Mouse (Mus musculus) ES-Bruce4 (cell line): ENCODE results near the gene Sfn. TPM values are rescaled to one million over a fixed set of nuclear protein-coding genes. Genes with fewer than 3 reads are reported as not detected.

Source experiments
- H3K27ac ChIP-seq: 2 replicates; pipeline ENCODE4 v1.5.1; 2012; ENCODE audit warnings: low read length, inconsistent platforms; ENCODE audit not compliant: insufficient read depth
- H3K27me3 ChIP-seq: 2 replicates; pipeline ENCODE4 v1.6.1; 2012; ENCODE audit warnings: mild to moderate bottlenecking, low read length, inconsistent platforms; ENCODE audit not compliant: control insufficient read depth, poor library complexity, insufficient read depth, severe bottlenecking
- H3K36me3 ChIP-seq: 2 replicates; pipeline ENCODE4 v1.6.1; 2012; ENCODE audit warnings: inconsistent platforms, mild to moderate bottlenecking, low read length, moderate library complexity; ENCODE audit not compliant: control insufficient read depth, poor library complexity, insufficient read depth, severe bottlenecking
- H3K4me1 ChIP-seq: one replicate; pipeline ENCODE4 v1.8.1; 2011; ENCODE audit warnings: low read length; ENCODE audit not compliant: control insufficient read depth, insufficient read depth
- H3K4me3 ChIP-seq: 2 replicates; pipeline ENCODE4 v1.5.1; 2011; ENCODE audit warnings: low read depth, mild to moderate bottlenecking, low read length
- H3K9ac ChIP-seq: 2 replicates; pipeline ENCODE4 v1.6.1; 2012; ENCODE audit warnings: low read depth, mild to moderate bottlenecking, inconsistent platforms; ENCODE audit not compliant: poor library complexity, severe bottlenecking
- H3K9me3 ChIP-seq: replicated peaks from 2 replicates; pipeline ENCODE4 v1.6.1; 2012; ENCODE audit warnings: mild to moderate bottlenecking, low read length, inconsistent platforms; ENCODE audit not compliant: control insufficient read depth, poor library complexity, insufficient read depth, severe bottlenecking
- CTCF ChIP-seq: IDR thresholded peaks from one replicate; pipeline ENCODE4 v1.8.1; 2011; ENCODE audit warnings: low read depth, low read length
- EP300 ChIP-seq: IDR thresholded peaks from 2 replicates; pipeline ENCODE4 v1.6.1; 2011; ENCODE audit warnings: low read depth, low read length; ENCODE audit not compliant: insufficient read depth
- POLR2A ChIP-seq: IDR thresholded peaks from one replicate; pipeline ENCODE4 v1.8.1; 2011; ENCODE audit warnings: low read length; ENCODE audit not compliant: insufficient read depth
- polyA plus RNA-seq: library from polyadenylated mRNA; stranded (reverse); fragments of >200 nt; gene quantifications from 2 replicates; pipeline ENCODE4 v1.2.4, GENCODE M21; 2011; ENCODE audit warnings: low read depth; ENCODE audit not compliant: missing spikeins, insufficient read depth, insufficient read length

The Sfn gene
- polyA plus RNA-seq, 1 experiment: 250 TPM

DNA sequence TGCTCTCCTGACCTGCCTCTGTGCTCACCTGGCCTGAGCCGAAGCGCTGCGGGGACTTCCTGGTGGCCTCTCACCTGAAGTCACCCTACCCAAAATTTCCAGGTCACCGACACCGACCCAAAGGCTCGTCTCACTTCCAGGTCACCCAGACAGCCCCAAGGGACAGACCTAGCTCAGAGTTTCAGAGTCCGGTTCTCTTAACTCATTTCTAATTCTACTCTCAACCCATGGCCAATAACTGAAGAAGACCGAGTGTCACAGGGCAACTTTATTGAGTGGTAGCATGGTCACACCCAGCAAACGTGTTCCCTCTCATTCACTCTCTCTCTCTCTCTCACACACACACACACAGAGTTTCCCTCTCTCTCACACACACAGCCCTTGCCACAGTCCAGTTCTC lies 1.7 kb downstream of the Sfn start:
- Histone ChIP-seq H3K4me1 (peaks cover 15% of the 10 kb centered on the region), H3K9me3 (no peaks in the 10 kb centered on the region), H3K36me3 (no peaks in the 10 kb centered on the region), H3K9ac (peak overlapping the region; percentile 82), H3K27me3 (no peaks in the 10 kb centered on the region), H3K27ac (peak overlapping the region; percentile 94), H3K4me3 (peak overlapping the region; percentile 69)
- no peak for TF ChIP-seq EP300
- no peak for TF ChIP-seq CTCF
- TF ChIP-seq POLR2A: no peak

DNA sequence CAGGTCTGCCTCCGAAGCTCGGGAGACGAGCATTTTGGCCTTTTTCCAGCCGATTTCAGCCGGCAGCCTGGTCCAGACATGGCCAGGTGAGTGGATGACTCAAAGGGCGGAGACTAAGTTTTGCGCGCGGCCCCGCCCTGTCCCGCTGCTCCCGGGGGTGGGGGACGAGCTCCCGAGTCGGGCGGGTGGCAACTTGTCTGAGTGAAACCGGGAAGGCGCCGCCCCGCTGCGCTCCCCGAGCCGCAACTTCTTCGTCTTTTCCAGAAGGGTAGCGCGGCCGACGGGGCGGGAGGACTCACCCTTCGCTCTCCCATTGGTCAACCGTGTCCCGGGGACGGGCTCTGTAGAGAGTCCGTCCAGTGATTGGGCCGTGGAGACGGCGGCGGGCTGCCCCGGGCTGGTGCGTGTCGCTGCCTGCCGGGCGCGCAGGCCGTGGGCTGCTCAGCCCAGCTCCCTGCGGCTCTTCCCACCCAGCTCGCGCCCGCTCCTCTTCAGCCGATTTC lies 2.3 kb downstream of the Sfn start:
- Histone ChIP-seq H3K27me3 (no peaks in the 10 kb centered on the region), H3K36me3 (no peaks in the 10 kb centered on the region), H3K27ac (peak overlapping the region; percentile 94), H3K4me3 (peak overlapping the region; percentile 69), H3K9me3 (no peaks in the 10 kb centered on the region), H3K4me1 (peaks cover 9% of the 10 kb centered on the region), H3K9ac (peak overlapping the region; percentile 82)
- TF ChIP-seq CTCF (no peak), EP300 (peak; percentile 47; the same call in 1 of the 2 replicates), POLR2A (peak; percentile 12)

DNA sequence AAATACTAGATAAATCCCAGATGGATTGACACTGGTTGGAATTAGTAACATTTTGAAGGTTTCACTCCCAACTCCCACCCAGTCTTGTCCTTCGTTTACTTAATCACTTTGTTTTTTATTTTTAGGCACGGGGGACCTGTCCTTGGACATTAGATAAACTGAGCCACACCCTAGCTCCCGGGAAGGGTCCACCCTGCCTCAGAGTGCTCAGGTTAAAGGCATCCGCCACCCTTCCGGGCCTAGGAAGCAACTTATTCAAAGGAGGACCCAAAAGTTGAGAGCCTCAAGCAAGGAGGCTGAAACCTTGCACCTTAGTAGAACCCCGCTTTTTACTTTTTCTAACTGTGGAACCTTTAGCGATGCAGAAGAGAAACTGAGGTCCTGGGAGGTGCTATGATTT lies 2.9 kb downstream of the Sfn start:
- H3K27ac ChIP-seq: peak overlapping the region; percentile 94
- TF ChIP-seq POLR2A: no peak
- TF ChIP-seq EP300: peak; percentile 88
- H3K36me3 ChIP-seq: no peaks in the 10 kb centered on the region
- H3K4me3 ChIP-seq: peak overlapping the region; percentile 69
- no peaks in the 10 kb centered on the region for H3K27me3 ChIP-seq
- peaks cover 9% of the 10 kb centered on the region for H3K4me1 ChIP-seq
- H3K9me3 ChIP-seq: no peaks in the 10 kb centered on the region
- H3K9ac ChIP-seq: peak overlapping the region; percentile 82

DNA sequence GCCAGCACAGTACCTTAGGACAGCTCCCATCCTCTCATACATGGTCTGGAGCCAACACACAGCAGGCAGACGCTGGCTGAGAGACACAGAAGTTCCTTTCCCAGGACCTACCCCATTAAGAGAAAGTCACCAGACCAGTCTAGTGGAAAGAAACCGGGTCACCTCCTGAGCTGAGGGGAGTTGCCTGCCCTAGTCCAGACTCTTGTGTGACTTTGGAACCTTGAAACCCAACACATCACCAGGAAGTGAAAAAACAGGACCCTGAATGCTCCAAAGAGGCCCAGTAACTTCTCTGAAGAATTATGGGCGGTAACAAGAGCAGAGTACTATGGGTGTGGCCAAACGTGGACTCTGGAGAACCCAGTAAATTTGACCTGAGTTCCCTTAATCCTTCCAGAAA lies 3.4 kb downstream of the Sfn start:
- H3K4me1 ChIP-seq: peaks cover 7% of the 10 kb centered on the region
- no peaks in the 10 kb centered on the region for H3K27me3 ChIP-seq
- H3K36me3 ChIP-seq: no peaks in the 10 kb centered on the region
- TF ChIP-seq CTCF (no peak), EP300 (peak; percentile 19; the same call in 1 of the 2 replicates), POLR2A (no peak)
- H3K4me3 ChIP-seq: no peak overlapping the region
- peak overlapping the region; percentile 82 for H3K9ac ChIP-seq
- peak overlapping the region; percentile 94 for H3K27ac ChIP-seq
- no peaks in the 10 kb centered on the region for H3K9me3 ChIP-seq

DNA sequence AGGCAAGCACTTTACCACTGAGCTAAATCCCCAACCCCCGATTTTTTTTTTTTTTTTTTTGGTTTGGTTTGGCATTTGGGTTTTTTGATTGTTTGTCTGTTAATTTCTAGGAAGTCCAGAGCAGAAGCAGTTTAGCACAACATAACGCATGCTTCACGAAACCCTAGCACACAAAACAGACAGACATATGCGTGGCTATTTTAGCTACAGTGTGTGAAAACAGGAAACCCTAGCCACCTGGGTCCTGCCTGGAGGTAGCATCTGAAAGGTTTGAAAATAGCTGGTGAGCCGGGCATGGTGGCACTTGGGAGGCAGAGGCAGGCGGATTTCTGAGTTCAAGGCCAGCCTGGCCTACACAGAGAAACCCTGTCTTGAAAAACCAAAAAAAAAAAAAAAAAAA lies 5.9 kb downstream of the Sfn start:
- H3K4me3 ChIP-seq: no peak overlapping the region
- H3K27me3 ChIP-seq: no peaks in the 10 kb centered on the region
- peak overlapping the region; percentile 53 for H3K27ac ChIP-seq
- H3K36me3 ChIP-seq: peaks cover 4% of the 10 kb centered on the region; the same call in 1 of the 2 replicates
- no peak for TF ChIP-seq EP300
- TF ChIP-seq CTCF: no peak
- TF ChIP-seq POLR2A: no peak
- peak overlapping the region; percentile 61; the same call in 1 of the 2 replicates for H3K9ac ChIP-seq
- no peaks in the 10 kb centered on the region for H3K9me3 ChIP-seq
- H3K4me1 ChIP-seq: no peaks in the 10 kb centered on the region

DNA sequence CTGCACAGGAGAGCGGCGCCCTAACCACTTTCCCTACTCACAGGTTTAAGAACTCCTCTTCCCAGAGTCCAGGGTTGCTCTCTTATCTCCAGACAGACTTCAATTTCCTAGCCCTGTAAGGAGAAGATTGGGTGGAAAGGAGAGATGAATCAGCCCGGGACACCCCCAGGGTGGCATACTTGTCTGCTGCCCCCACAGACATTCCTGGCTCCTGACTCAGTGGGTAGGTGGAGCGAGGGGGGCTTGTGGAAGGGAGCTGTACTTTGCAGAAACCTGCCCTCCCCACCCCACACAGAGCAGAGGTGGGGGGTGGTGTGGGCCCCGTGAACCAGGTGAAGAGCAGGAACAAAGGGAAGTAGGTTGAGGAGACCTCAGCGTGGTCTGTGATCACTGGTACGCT lies 6.4 kb downstream of the Sfn start:
- Histone ChIP-seq H3K36me3 (peaks cover 4% of the 10 kb centered on the region; the same call in 1 of the 2 replicates), H3K9me3 (no peaks in the 10 kb centered on the region), H3K9ac (peak overlapping the region; percentile 61), H3K4me3 (0 out of 2 replicates have a peak overlapping the region, but pooled peaks have one; percentile 10), H3K4me1 (no peaks in the 10 kb centered on the region), H3K27me3 (no peaks in the 10 kb centered on the region), H3K27ac (peak overlapping the region; percentile 53)
- TF ChIP-seq EP300 (no peak; the same call in 1 of the 2 replicates), CTCF (no peak), POLR2A (no peak)
